Mouse (Mus musculus) ES-Bruce4 (cell line): ENCODE results near the gene 1700016H13Rik. TPM values are rescaled to one million over a fixed set of nuclear protein-coding genes. Genes with fewer than 3 reads are reported as not detected.

Experiments
- H3K27ac ChIP-seq: 2 replicates; pipeline ENCODE4 v1.5.1; 2012; ENCODE audit warnings: low read length, inconsistent platforms; ENCODE audit not compliant: insufficient read depth
- H3K27me3 ChIP-seq: 2 replicates; pipeline ENCODE4 v1.6.1; 2012; ENCODE audit warnings: mild to moderate bottlenecking, low read length, inconsistent platforms; ENCODE audit not compliant: control insufficient read depth, poor library complexity, insufficient read depth, severe bottlenecking
- H3K36me3 ChIP-seq: 2 replicates; pipeline ENCODE4 v1.6.1; 2012; ENCODE audit warnings: inconsistent platforms, mild to moderate bottlenecking, low read length, moderate library complexity; ENCODE audit not compliant: control insufficient read depth, poor library complexity, insufficient read depth, severe bottlenecking
- H3K4me1 ChIP-seq: one replicate; pipeline ENCODE4 v1.8.1; 2011; ENCODE audit warnings: low read length; ENCODE audit not compliant: control insufficient read depth, insufficient read depth
- H3K4me3 ChIP-seq: 2 replicates; pipeline ENCODE4 v1.5.1; 2011; ENCODE audit warnings: low read depth, mild to moderate bottlenecking, low read length
- H3K9ac ChIP-seq: 2 replicates; pipeline ENCODE4 v1.6.1; 2012; ENCODE audit warnings: low read depth, mild to moderate bottlenecking, inconsistent platforms; ENCODE audit not compliant: poor library complexity, severe bottlenecking
- H3K9me3 ChIP-seq: replicated peaks from 2 replicates; pipeline ENCODE4 v1.6.1; 2012; ENCODE audit warnings: mild to moderate bottlenecking, low read length, inconsistent platforms; ENCODE audit not compliant: control insufficient read depth, poor library complexity, insufficient read depth, severe bottlenecking
- CTCF ChIP-seq: IDR thresholded peaks from one replicate; pipeline ENCODE4 v1.8.1; 2011; ENCODE audit warnings: low read depth, low read length
- EP300 ChIP-seq: IDR thresholded peaks from 2 replicates; pipeline ENCODE4 v1.6.1; 2011; ENCODE audit warnings: low read depth, low read length; ENCODE audit not compliant: insufficient read depth
- POLR2A ChIP-seq: IDR thresholded peaks from one replicate; pipeline ENCODE4 v1.8.1; 2011; ENCODE audit warnings: low read length; ENCODE audit not compliant: insufficient read depth
- polyA plus RNA-seq: library from polyadenylated mRNA; stranded (reverse); fragments of >200 nt; gene quantifications from 2 replicates; pipeline ENCODE4 v1.2.4, GENCODE M21; 2011; ENCODE audit warnings: low read depth; ENCODE audit not compliant: missing spikeins, insufficient read depth, insufficient read length

The 1700016H13Rik gene
- polyA plus RNA-seq, 1 experiment: not detected

DNA sequence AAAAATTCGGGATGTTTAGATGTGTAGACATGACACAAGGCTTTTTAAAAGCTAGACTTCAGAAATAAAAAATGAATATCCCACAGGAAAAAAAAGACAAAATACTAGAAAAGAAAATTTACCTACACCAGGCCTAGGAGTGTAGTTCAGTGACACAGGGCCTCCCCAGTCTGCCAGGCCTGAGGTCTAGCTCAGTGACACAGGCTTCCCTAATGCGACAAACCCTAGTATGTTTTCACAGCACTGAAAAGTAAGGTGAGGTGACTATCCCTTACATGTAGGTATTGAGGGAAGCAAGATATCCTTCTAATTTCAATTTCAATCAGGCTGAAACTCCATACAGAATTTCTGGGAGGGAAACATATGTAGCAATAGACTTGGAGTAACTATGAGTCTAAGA lies 18.6 kb downstream of the 1700016H13Rik start:
- H3K9me3 ChIP-seq: no peaks in the 10 kb centered on the region
- no peak for TF ChIP-seq POLR2A
- no peaks in the 10 kb centered on the region for H3K36me3 ChIP-seq
- H3K9ac ChIP-seq: no peak overlapping the region
- no peak overlapping the region for H3K4me3 ChIP-seq
- no peak overlapping the region for H3K27ac ChIP-seq
- H3K27me3 ChIP-seq: no peaks in the 10 kb centered on the region
- no peaks in the 10 kb centered on the region for H3K4me1 ChIP-seq

DNA sequence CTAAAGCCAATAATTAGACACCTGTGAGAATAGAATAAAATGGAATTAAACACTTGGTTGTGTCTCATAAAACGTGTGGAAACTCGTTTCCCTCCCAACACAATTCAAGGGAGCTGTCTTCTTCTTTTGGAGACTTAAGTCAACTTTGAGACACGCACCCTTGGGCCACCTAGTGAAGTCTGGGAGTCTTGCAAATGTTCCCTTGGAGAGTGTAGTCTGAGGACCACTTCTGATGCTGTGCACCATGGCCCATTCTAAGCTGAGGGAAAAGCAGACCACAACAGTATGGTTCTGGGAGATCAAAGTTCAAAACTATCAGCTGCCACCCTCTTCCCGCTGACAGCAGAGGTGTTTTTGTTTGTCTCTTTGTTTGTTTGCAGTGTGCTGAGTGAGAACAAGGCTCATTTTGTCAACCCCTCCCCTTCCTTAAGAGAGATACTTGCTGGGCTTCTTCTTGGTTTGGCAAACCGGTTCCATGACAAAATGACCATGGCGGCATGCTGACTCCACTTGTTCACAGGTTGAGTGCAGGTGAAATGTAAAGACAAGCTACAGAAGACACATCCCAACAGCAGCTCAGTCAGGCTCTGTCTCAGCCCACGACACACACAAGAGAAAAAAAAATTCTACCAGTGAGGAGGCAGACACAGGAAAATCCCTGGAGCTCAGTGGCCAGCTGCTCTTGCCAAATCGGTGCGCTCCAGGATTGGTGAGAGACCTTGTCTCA lies 25.8 kb downstream of the 1700016H13Rik start:
- no peaks in the 10 kb centered on the region for H3K4me1 ChIP-seq
- no peaks in the 10 kb centered on the region for H3K27me3 ChIP-seq
- H3K36me3 ChIP-seq: no peaks in the 10 kb centered on the region
- H3K9ac ChIP-seq: no peak overlapping the region
- no peak overlapping the region for H3K4me3 ChIP-seq
- H3K27ac ChIP-seq: no peak overlapping the region
- no peaks in the 10 kb centered on the region for H3K9me3 ChIP-seq
- TF ChIP-seq EP300 (no peak), CTCF (no peak), POLR2A (no peak)

DNA sequence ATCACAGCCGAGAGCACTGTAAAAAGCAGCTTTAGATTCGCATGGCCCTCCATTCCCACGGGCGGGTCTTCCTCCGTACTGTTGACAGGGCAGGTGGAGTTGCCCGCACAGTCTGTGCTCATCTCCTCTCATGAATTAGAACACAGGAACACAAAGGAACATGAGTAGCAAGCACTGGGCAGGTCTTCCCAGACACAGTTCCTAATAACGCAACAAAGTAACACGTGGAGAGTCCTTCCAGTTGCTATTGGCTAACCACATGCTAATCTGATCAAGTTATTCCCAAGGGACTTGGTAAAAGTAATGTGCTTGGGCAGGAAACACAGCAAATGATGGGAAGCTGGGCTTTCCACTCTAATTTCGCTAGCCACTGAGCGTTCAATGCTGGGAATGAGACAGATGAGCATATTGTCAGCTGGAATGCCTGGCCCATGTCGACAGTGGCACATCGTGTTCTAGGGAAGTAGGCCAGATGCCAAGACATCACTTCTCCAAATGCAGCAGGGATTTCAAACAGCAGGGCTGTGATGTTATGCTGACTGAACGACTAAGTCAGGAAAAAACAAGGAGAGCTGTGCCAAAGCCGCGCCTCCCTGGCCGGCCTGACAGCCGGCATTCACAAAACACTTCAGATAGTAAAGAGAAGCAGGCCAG lies 26.6 kb downstream of the 1700016H13Rik start, which contains the start of gene Slc10a6:
TSS of gene Slc10a6 (minus strand) at position 293 of the 654 bp plus-strand sequence.
- Histone ChIP-seq H3K36me3 (no peaks in the 10 kb centered on the region), H3K4me3 (no peak within 1 kb of the TSS), H3K9me3 (no peaks in the 10 kb centered on the region), H3K27me3 (no peaks in the 10 kb centered on the region), H3K27ac (no peak within 1 kb of the TSS), H3K4me1 (no peaks in the 10 kb centered on the region), H3K9ac (no peak within 1 kb of the TSS)
- TF ChIP-seq EP300: no peak
- TF ChIP-seq POLR2A: no peak
- TF ChIP-seq CTCF: no peak

DNA sequence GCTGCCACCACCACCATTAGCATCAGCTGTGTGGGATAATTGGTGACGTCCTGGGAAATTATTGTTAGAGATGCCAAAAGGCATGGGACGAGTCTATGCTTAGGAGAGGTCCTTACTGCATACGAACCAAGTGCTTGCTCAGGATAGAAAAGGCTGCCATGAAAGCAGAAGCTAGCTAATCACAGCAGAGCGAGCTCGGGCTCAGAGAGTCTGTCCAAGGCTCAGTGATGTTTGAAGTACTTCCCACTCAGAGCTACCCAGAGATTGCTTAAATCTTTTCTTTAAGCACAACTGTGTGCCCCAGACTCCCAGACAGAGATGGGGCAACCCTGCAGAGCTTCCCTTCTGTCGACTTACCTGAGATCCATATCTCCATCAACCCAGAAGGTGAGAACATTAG lies 27.3 kb downstream of the 1700016H13Rik start:
- TF ChIP-seq CTCF (no peak), EP300 (no peak)
- Histone ChIP-seq H3K36me3 (no peaks in the 10 kb centered on the region), H3K4me3 (no peak overlapping the region), H3K9ac (no peak overlapping the region), H3K27ac (no peak overlapping the region), H3K27me3 (no peaks in the 10 kb centered on the region), H3K9me3 (no peaks in the 10 kb centered on the region), H3K4me1 (no peaks in the 10 kb centered on the region)

DNA sequence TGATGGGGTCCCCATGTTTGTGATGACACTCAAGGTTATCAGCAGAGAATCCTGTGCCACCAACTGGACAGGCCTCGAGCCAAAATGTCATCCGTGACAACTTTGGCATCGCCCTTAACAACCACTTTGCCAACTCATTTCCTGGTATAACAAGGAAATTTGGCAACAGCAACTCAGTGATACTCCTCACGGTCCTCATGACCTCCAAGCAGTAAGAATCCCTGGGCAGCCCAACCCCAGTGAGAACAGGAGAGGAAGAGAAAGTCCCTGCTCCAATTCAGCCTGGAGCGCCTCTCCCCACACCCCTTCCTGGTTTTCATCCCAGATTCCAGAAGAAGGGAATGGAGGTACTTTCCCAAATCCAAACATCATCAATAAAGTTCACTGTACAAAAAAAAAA lies 31.0 kb downstream of the 1700016H13Rik start:
- TF ChIP-seq CTCF: no peak
- no peak for TF ChIP-seq EP300
- TF ChIP-seq POLR2A: no peak
- Histone ChIP-seq H3K4me1 (no peaks in the 10 kb centered on the region), H3K36me3 (no peaks in the 10 kb centered on the region), H3K9ac (no peak overlapping the region), H3K9me3 (no peaks in the 10 kb centered on the region), H3K27me3 (no peaks in the 10 kb centered on the region), H3K27ac (no peak overlapping the region), H3K4me3 (no peak overlapping the region)

DNA sequence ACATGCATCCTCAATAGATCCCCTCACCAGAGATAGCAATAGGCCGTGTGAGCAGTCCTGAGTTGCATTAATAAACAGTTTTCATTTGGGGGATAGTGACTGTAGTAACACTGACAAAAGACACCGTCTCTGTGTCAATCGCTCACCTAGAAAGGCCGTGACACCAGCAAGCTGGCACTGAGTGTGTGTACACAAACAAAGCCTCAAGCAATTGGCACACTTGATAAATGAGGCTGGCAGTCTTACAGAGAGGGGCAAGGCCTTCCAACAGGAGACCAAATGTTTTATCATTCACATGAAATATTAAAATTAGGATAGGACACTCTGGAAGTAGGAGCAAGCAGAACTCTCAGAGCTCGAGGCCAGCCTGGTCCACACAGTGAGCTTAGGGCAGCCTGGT lies 33.5 kb downstream of the 1700016H13Rik start:
- Histone ChIP-seq H3K27ac (no peak overlapping the region), H3K27me3 (no peaks in the 10 kb centered on the region)

More for the DNA sequence above, 33.5 kb downstream of the 1700016H13Rik start:
- Histone ChIP-seq H3K9ac (no peak overlapping the region), H3K4me3 (no peak overlapping the region), H3K9me3 (no peaks in the 10 kb centered on the region), H3K4me1 (peaks cover 2% of the 10 kb centered on the region), H3K36me3 (no peaks in the 10 kb centered on the region)
- no peak for TF ChIP-seq CTCF
- no peak for TF ChIP-seq POLR2A
- no peak for TF ChIP-seq EP300
